Mouse (Mus musculus) heart, embryonic 11.5 days (tissue): ENCODE data around the gene Hacl1. TPM values are rescaled to one million over a fixed set of nuclear protein-coding genes. Genes with fewer than 3 reads are reported as not detected.
"Not testable (repeated sequence)": the region's sequence is repeated elsewhere in the genome, so short reads cannot be mapped to it uniquely, and the experiment has no call there.

Experiments used
- ATAC-seq: fragments of 200-750 bp; cut with Nextera tagmentation; replicated peaks from 2 replicates; pipeline ENCODE4 v1.8.0; 2017; ENCODE audit warnings: moderate library complexity; ENCODE audit not compliant: insufficient number of reproducible peaks, low FRiP score, low TSS enrichment
- H3K27ac ChIP-seq: fragments of 300-500 bp; sonication (generic); 2 replicates; pipeline ENCODE4 v1.5.1; 2014; ENCODE audit warnings: mild to moderate bottlenecking, low read depth, low read length
- H3K27me3 ChIP-seq: fragments of 300-500 bp; sonication (generic); 2 replicates; pipeline ENCODE4 v1.6.1; 2014; ENCODE audit warnings: mild to moderate bottlenecking, low read length, mixed read lengths; ENCODE audit not compliant: control insufficient read depth, insufficient read depth
- H3K36me3 ChIP-seq: fragments of 300-500 bp; sonication (generic); 2 replicates; pipeline ENCODE4 v1.6.1; 2014; ENCODE audit warnings: mild to moderate bottlenecking, low read length, moderate library complexity, mixed read lengths; ENCODE audit not compliant: control insufficient read depth, insufficient read depth
- H3K4me1 ChIP-seq: fragments of 300-500 bp; sonication (generic); 2 replicates; pipeline ENCODE4 v1.6.1; 2014; ENCODE audit warnings: low read length; ENCODE audit not compliant: control insufficient read depth, insufficient read depth
- H3K4me2 ChIP-seq: fragments of 300-500 bp; sonication (generic); 2 replicates; pipeline ENCODE4 v1.6.1; 2014; ENCODE audit warnings: mild to moderate bottlenecking, moderate library complexity
- H3K4me3 ChIP-seq: fragments of 300-500 bp; sonication (generic); 2 replicates; pipeline ENCODE4 v1.5.1; 2014; ENCODE audit warnings: low read depth, low read length
- H3K9ac ChIP-seq: fragments of 300-500 bp; sonication (generic); 2 replicates; pipeline ENCODE4 v1.6.1; 2014; ENCODE audit warnings: mild to moderate bottlenecking, low read depth, low read length, moderate library complexity
- H3K9me3 ChIP-seq: fragments of 300-500 bp; sonication (generic); replicated peaks from 2 replicates; pipeline ENCODE4 v1.6.1; 2016; ENCODE audit warnings: low read length; ENCODE audit not compliant: control insufficient read depth
- WGBS: fragments of 180-500 bp; shearing (Covaris S2); extraction: QIAGEN DNeasy Blood & Tissue Kit; methylation state at CpG from one replicate; pipeline ENCODE4 v1.1.7; 2014; ENCODE audit not compliant: insufficient replicate concordance; 5-methylcytosine and 5-hydroxymethylcytosine counted together
- polyA plus RNA-seq: library from polyadenylated mRNA; unstranded; fragments of >200 nt; fragmentation: Nextera tagmentation; extraction: Ambion mirVana; gene quantifications from 2 replicates; pipeline ENCODE4 v1.2.1, GENCODE M21; 2014

The Hacl1 gene
- polyA plus RNA-seq, 1 experiment from 2014 or later, result 16.1 TPM

DNA sequence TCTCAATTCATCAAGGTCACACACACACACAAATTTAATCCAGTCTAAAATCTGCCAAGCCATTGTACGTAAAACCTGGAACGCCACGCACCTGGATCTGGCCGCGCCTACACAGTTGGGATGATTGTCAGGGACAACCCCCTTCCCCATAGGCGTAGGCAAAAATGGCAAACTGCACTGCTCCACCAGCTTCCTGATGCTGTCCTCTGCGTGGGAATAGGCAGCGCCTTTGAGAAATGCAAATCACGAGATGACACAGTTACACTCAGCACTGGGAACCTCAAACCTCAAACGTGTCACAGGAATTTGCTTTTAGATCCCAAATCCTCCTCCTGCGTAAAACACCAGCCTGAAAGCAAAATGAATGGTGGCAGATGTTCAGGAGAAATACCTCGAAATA, 18.3 kb downstream of the Hacl1 start:
- Histone ChIP-seq H3K27ac (no peak overlapping the region), H3K9me3 (no peaks in the 10 kb centered on the region), H3K27me3 (no peaks in the 10 kb centered on the region), H3K4me2 (no peak overlapping the region), H3K36me3 (no peaks in the 10 kb centered on the region), H3K4me3 (no peak overlapping the region), H3K9ac (no peak overlapping the region), H3K4me1 (no peaks in the 10 kb centered on the region)
- no peak for ATAC-seq
- 83% methylated on average over 12 of the region's 12 CpGs for WGBS

DNA sequence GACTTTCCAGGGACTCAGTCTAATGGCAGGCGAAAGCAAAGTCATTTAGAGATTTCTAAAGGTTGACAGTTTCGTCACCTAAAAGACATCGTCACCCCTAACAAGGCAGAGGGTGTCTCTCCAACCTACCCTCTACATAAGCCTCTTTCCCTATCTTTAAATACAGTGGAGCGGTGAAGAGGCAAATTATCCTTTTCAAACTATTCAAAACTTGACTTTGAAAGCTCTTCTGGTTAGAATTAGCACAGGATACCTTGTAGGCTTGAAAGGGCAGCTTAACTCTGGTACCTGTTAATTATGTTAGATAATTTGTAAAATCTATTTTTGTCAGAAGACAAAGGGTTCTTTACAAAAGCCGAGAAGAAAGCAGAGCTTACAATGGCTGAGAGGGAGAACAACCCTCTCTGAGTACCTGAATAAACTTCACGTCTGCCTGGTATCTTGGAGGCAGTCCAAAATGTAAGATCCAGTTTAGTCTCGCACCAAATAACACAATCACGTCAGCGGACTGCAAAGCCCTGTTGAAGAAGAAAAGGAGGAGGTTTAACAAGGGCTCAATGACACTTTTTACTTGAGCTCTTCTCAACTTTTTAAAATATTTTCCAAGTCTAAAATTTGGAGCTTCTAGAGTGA, 20.4 kb downstream of the Hacl1 start:
- ATAC-seq, result no peak
- 76% methylated on average over 9 of the region's 9 CpGs for WGBS
- Histone ChIP-seq H3K9ac (no peak overlapping the region), H3K4me3 (no peak overlapping the region), H3K36me3 (no peaks in the 10 kb centered on the region), H3K4me1 (no peaks in the 10 kb centered on the region), H3K4me2 (no peak overlapping the region), H3K9me3 (no peaks in the 10 kb centered on the region), H3K27ac (no peak overlapping the region), H3K27me3 (no peaks in the 10 kb centered on the region)

DNA sequence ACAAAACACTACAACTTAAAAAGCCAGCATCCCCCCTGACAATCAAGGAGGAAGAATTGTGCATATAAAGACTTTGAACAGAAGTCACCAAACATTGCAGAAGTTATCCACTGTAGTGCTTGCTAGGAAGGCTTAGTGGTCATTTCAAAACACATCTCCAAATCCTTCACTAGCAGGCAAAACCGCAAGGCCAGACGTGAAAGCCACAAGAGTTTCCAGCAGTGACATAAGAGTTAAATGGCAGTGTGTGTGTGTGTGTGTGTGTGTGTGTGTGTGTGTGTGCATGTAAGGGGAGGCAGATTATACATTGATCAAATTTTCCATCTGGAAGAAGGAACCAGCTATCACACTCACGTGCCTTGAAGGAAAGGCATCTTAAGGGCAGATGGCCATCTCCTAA, 23.1 kb downstream of the Hacl1 start:
- 67% methylated on average over 3 of the region's 3 CpGs for WGBS
- Histone ChIP-seq H3K9ac (no peak overlapping the region), H3K4me3 (no peak overlapping the region), H3K36me3 (no peaks in the 10 kb centered on the region), H3K4me2 (no peak overlapping the region), H3K27ac (no peak overlapping the region), H3K4me1 (no peaks in the 10 kb centered on the region), H3K9me3 (no peaks in the 10 kb centered on the region), H3K27me3 (no peaks in the 10 kb centered on the region)
- no peak for ATAC-seq

DNA sequence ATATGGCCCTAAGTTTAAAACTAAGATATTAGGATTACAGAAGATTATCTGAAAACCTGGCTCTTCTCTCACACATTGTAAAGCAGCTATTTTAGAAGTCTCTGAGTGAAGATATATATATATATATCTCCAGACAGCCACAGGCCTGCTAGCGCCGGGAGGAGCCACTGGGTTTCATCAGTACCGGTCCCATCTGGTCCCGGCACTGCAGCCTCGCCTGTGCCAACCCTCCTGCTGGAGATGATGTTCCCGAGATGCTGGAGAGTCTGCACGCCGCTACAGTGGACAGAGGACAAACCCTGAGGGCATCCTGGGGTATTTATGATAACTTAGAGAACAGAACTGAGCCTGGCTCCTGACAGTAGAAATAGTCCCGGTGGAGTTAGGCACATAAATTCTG, 23.9 kb downstream of the Hacl1 start:
- Histone ChIP-seq H3K9me3 (no peaks in the 10 kb centered on the region), H3K4me1 (no peaks in the 10 kb centered on the region), H3K27me3 (no peaks in the 10 kb centered on the region), H3K4me2 (no peak overlapping the region), H3K27ac (no peak overlapping the region), H3K4me3 (no peak overlapping the region), H3K36me3 (no peaks in the 10 kb centered on the region), H3K9ac (no peak overlapping the region)
- ATAC-seq, result no peak
- WGBS, result 82% methylated on average over 9 of the region's 9 CpGs

DNA sequence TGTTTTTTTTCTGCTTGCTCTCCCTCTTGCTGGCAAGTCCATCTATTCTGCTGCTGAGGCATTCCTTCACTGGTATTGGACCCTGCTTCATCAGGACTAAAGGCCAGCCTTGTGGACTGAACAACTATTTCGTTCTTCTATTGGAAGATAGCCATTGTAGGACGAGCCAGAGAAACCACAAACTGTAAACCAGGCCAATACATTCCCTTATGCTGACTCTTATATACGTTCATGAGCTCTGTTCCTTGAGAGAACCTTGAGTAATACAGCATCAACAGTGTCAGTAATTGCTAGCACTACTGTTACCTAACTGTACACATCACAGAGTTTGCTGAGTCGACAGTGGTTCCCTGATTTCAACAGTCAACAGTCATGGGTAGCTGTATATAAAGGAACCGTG, 27.4 kb downstream of the Hacl1 start:
- no peak overlapping the region for H3K4me3 ChIP-seq
- WGBS, result 79% methylated on average over 5 of the region's 5 CpGs
- no peak overlapping the region for H3K4me2 ChIP-seq
- no peak overlapping the region for H3K27ac ChIP-seq
- no peaks in the 10 kb centered on the region for H3K9me3 ChIP-seq
- no peaks in the 10 kb centered on the region for H3K27me3 ChIP-seq
- ATAC-seq, result no peak
- H3K9ac ChIP-seq, result no peak overlapping the region
- H3K36me3 ChIP-seq, result no peaks in the 10 kb centered on the region
- H3K4me1 ChIP-seq, result no peaks in the 10 kb centered on the region

DNA sequence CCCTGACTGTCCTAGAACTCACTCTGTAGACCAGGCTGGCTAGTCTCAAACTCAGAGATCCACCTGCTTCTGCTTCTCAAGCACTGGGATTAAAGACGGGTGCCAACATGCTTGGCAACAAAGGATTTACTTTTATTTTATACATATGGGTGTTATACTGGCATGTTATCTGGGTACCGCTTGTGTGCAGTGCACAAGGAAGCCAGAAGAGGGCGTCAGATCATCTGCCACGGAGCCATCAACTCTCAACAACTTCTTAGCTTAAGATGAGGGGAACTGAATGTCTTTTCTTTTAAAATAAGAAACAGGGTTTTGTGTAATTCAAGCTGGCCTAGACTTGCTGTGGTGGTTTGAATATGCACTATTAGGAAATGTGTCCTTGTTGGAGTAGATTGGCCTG, 29.1 kb downstream of the Hacl1 start:
- H3K27ac ChIP-seq, result no peak overlapping the region
- no peaks in the 10 kb centered on the region for H3K36me3 ChIP-seq
- no peak overlapping the region for H3K4me3 ChIP-seq
- H3K9me3 ChIP-seq, result no peaks in the 10 kb centered on the region
- no peak overlapping the region for H3K9ac ChIP-seq
- no peak overlapping the region for H3K4me2 ChIP-seq
- 64% methylated on average over 4 of the region's 4 CpGs for WGBS
- H3K4me1 ChIP-seq, result no peaks in the 10 kb centered on the region
- ATAC-seq, result no peak
- no peaks in the 10 kb centered on the region for H3K27me3 ChIP-seq

DNA sequence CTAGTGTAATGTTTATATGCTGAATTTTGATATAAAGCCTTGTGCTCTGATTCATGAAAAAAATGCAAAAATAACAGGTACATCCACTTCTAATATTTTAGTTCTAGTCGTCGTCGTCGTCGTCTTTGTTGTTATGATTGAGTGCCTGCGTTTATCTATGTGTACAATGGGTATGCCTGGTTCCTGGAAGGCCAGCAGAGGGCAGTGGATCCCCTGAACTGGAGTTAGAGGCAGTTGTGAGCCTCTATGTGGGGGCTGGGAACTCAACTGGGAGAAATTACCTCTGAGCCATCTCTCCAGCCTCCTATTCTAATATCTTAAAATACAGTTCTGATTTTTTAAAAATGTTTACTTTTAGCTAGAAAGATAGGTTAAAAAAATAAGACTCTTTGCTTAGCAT, 35.6 kb downstream of the Hacl1 start:
- H3K4me2 ChIP-seq, result no peak overlapping the region
- no peaks in the 10 kb centered on the region for H3K9me3 ChIP-seq
- WGBS, result 45% methylated on average over 6 of the region's 6 CpGs
- H3K4me1 ChIP-seq, result no peaks in the 10 kb centered on the region
- H3K27me3 ChIP-seq, result no peaks in the 10 kb centered on the region
- no peak overlapping the region for H3K27ac ChIP-seq
- ATAC-seq, result no peak
- no peak overlapping the region for H3K4me3 ChIP-seq
- H3K9ac ChIP-seq, result no peak overlapping the region
- no peaks in the 10 kb centered on the region for H3K36me3 ChIP-seq

DNA sequence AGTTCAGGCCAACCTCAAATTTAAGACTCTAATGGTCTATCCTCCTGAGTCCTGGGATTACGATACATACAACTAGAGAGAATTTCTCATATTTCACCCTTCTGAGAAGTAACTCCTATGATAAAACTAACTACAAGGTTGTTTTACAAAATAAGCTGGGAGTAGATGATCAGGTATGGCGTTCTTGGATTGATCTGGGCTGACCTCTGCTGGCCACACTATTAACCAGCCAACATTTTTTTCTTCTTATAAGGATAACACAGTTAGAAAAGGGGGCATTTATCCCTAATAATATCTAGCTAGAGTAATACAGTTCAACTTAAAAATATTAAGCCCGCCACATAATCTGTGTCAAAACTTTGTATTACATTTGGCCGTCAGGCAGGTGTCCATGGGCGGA, 36.2 kb downstream of the Hacl1 start:
- WGBS, result 60% methylated on average over 5 of the region's 5 CpGs
- H3K27me3 ChIP-seq, result no peaks in the 10 kb centered on the region
- H3K9ac ChIP-seq, result no peak overlapping the region
- H3K27ac ChIP-seq, result no peak overlapping the region
- no peak for ATAC-seq
- H3K9me3 ChIP-seq, result no peaks in the 10 kb centered on the region
- H3K4me3 ChIP-seq, result no peak overlapping the region
- H3K36me3 ChIP-seq, result no peaks in the 10 kb centered on the region
- no peaks in the 10 kb centered on the region for H3K4me1 ChIP-seq
- H3K4me2 ChIP-seq, result no peak overlapping the region

DNA sequence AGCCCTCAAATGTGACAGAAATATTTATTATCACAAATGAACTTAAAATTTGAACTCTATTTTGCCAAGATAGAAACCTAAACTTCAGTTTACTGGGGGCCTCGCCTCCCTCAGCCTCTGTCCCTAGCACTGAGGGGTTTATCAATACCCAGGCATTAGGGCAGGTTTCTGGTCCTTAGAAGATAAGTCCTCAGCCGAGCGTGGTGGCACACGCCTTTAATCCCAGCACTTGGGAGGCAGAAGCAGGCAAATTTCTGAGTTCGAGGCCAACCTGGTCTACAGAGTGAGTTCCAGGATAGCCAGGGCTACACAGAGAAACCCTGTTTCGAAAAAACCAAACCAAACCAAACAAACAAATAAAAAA, 38.5 kb downstream of the Hacl1 start:
- H3K27me3 ChIP-seq, H3K4me1 ChIP-seq, H3K4me2 ChIP-seq, H3K9me3 ChIP-seq, H3K36me3 ChIP-seq, H3K4me3 ChIP-seq, ATAC-seq, H3K9ac ChIP-seq, H3K27ac ChIP-seq: not testable (repeated sequence)
- 66% methylated on average over 6 of the region's 6 CpGs for WGBS
